Mouse (Mus musculus) bone marrow macrophage, adult 2 months (primary cell): ENCODE measurements around the gene Baiap2l1. TPM values are rescaled to one million over a fixed set of nuclear protein-coding genes. Genes with fewer than 3 reads are reported as not detected.

Experiments used
- H3K27ac ChIP-seq: 2 replicates; pipeline ENCODE4 v1.5.1; 2012; ENCODE audit warnings: low read depth, low read length; ENCODE audit not compliant: insufficient read depth
- H3K4me1 ChIP-seq: 2 replicates; pipeline ENCODE4 v1.6.1; 2012; ENCODE audit warnings: low read length; ENCODE audit not compliant: control insufficient read depth, insufficient read depth
- H3K4me3 ChIP-seq: 2 replicates; pipeline ENCODE4 v1.5.1; 2012; ENCODE audit warnings: mild to moderate bottlenecking, low read length, moderate library complexity; ENCODE audit not compliant: insufficient read depth
- CTCF ChIP-seq: IDR thresholded peaks from 2 replicates; pipeline ENCODE4 v1.5.1; 2012; ENCODE audit warnings: low read depth, mild to moderate bottlenecking, low read length, moderate library complexity
- POLR2A ChIP-seq: IDR thresholded peaks from 2 replicates; pipeline ENCODE4 v1.6.1; 2012; ENCODE audit warnings: mild to moderate bottlenecking, low read depth, low read length, borderline replicate concordance
- polyA plus RNA-seq: library from polyadenylated mRNA; stranded (reverse); fragments of >200 nt; gene quantifications from 2 replicates; pipeline ENCODE4 v1.2.4, GENCODE M21; 2012; ENCODE audit not compliant: missing spikeins, insufficient read depth, insufficient read length

The Baiap2l1 gene
- polyA plus RNA-seq, 1 experiment: not detected

DNA sequence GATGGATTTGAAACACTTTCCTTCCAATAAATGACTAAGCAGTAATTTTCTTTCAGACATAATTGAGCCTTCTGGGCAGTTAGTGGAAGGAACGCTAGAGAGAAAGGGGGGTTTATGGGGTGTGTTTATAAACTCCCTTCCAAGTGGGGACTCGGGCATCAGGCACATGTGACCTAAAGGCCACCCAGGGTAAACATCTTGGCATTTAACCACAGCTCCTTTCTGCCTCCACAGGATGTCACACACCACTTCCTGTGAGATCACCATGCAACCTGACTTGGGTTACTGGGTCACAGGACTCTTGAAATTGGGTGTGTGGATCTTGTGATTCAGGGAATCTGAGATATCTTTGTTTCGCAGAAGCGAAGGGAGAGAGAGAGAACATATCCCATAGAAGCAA lies 136.6 kb downstream of the Baiap2l1 start:
- H3K27ac ChIP-seq: peak overlapping the region; percentile 96
- H3K4me3 ChIP-seq: peak overlapping the region; percentile 83
- H3K4me1 ChIP-seq: peaks cover 52% of the 10 kb centered on the region
- TF ChIP-seq CTCF (no peak), POLR2A (no peak)

DNA sequence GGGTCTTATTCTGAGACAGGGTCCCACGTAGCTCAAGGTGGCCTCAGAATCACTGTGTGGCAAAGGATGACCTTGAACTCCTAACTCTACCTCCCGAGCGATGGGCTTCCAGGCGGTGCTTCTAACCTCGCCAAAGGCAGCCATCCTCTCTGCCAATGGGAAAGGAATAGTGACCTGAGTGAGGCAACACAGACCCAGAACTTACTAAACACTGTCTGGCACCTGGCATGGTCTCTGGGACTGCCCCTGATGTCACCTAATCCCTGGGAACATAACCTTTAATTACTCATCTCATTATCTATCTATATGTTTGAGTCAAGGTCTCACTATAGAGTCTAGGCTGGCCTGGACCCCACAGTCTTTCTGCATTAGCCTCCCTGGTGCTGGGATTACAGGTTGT lies 138.0 kb downstream of the Baiap2l1 start:
- Histone ChIP-seq H3K27ac (peak overlapping the region; percentile 32), H3K4me3 (no peak overlapping the region), H3K4me1 (peaks cover 57% of the 10 kb centered on the region)
- TF ChIP-seq POLR2A: no peak
- TF ChIP-seq CTCF: no peak

DNA sequence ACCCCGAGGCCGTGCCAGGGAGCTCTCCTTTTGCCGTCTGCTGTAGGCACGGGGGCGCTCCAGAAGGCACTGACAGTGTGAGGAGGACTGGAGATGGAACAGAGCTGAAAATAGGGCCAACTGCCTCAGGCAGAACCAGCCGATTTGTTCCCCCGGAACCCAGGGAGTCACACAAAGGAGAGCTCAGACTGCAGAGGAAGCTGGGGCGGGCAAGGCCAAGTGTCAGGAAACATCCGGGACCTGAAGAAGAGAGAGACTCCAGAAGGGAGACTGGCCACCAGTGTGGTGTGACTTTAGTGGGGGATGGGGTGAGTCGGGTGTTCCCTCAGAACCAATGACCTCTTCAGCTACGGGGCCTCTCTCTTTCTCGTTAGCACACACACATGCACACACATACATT lies 138.6 kb downstream of the Baiap2l1 start:
- Histone ChIP-seq H3K4me3 (no peak overlapping the region), H3K4me1 (peaks cover 50% of the 10 kb centered on the region), H3K27ac (peak overlapping the region; percentile 32)
- TF ChIP-seq CTCF (no peak), POLR2A (no peak)

DNA sequence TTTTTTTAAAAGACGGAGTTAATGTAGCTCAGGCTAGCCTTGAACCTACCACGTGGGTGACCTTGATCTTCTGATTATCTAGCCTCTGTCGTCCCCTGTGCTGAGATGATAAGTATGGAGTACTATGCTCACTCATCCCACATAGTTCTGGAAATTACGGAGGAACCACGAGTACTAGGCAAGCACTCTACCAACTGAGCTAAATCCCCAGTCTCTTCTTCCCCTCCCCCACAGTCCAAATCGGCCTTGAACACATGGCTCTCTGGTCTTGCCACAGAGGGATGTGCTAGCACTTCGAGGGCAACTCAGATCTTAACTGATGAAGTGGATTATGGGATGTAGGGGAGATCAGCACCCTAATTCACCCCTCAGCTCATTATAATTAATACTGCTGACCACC lies 139.9 kb downstream of the Baiap2l1 start:
- H3K4me1 ChIP-seq: peaks cover 50% of the 10 kb centered on the region
- H3K4me3 ChIP-seq: no peak overlapping the region
- TF ChIP-seq CTCF (no peak), POLR2A (no peak)
- H3K27ac ChIP-seq: no peak overlapping the region

DNA sequence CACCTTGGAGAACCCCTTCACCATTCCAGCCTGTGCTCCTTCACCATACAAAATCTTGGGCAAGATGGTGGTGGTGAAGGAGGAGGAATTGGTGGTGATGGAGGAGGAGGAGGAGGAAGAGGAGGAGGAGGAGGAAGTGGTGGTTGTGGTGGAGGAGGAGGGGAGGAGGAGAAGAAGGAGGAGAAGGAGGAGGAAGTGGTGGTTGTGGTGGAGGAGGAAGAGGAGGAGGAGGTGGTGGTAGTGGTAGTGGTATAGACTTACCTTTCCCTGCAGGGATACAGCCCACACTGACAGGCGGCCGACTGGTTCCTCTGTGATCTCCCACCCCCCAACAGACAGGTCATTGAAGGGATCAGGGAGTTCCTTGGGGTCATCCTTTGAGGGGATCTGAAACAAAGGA lies 141.9 kb downstream of the Baiap2l1 start:
- peaks cover 42% of the 10 kb centered on the region for H3K4me1 ChIP-seq
- H3K27ac ChIP-seq: no peak overlapping the region
- no peak overlapping the region for H3K4me3 ChIP-seq
- TF ChIP-seq POLR2A (no peak), CTCF (no peak)

Other genes with a start within 250 kb of the Baiap2l1 start
- gene Bhlha15, start 167.8 kb downstream of the Baiap2l1 start, polyA plus RNA-seq: not detected in 2 replicates
- gene Tecpr1, start 134.5 kb downstream of the Baiap2l1 start, polyA plus RNA-seq: 50.7 and 55.3 TPM in 2 replicates
- gene Bri3, start 113.7 kb downstream of the Baiap2l1 start, polyA plus RNA-seq: 521 and 566 TPM in 2 replicates
- not detected in 2 replicates for gene Nptx2, start 187.8 kb upstream of the Baiap2l1 start, polyA plus RNA-seq